Mouse (Mus musculus) liver, embryonic 13.5 days (tissue): Measurements from ENCODE around the gene Vsx1. TPM values are rescaled to one million over a fixed set of nuclear protein-coding genes. Genes with fewer than 3 reads are reported as not detected.

Experiments used
- ATAC-seq: fragments of 200-750 bp; cut with Nextera tagmentation; 2 replicates; pipeline ENCODE4 v1.8.0; 2017; ENCODE audit warnings: low read depth, mild to moderate bottlenecking, moderate number of reproducible peaks, moderate library complexity
- DNase-seq: peaks from one replicate; pipeline ENCODE4 v3.0.0; 2022
- H3K27ac ChIP-seq: fragments of 300-500 bp; sonication (generic); 2 replicates; pipeline ENCODE4 v1.5.1; 2015; ENCODE audit warnings: moderate library complexity, mild to moderate bottlenecking, inconsistent platforms
- H3K27me3 ChIP-seq: fragments of 300-500 bp; sonication (generic); 2 replicates; pipeline ENCODE4 v1.6.1; 2015; ENCODE audit warnings: mild to moderate bottlenecking, inconsistent platforms
- H3K36me3 ChIP-seq: fragments of 300-500 bp; sonication (generic); 2 replicates; pipeline ENCODE4 v1.6.1; 2015; ENCODE audit warnings: mild to moderate bottlenecking, inconsistent platforms
- H3K4me1 ChIP-seq: fragments of 300-500 bp; sonication (generic); replicated peaks from 2 replicates; pipeline ENCODE4 v1.6.1; 2015; ENCODE audit warnings: inconsistent platforms
- H3K4me2 ChIP-seq: fragments of 300-500 bp; sonication (generic); 2 replicates; pipeline ENCODE4 v1.6.1; 2015; ENCODE audit warnings: inconsistent platforms, mild to moderate bottlenecking, moderate library complexity
- H3K4me3 ChIP-seq: fragments of 300-500 bp; sonication (generic); replicated peaks from 2 replicates; pipeline ENCODE4 v1.5.1; 2015; ENCODE audit warnings: mild to moderate bottlenecking, inconsistent platforms
- H3K9ac ChIP-seq: fragments of 300-500 bp; sonication (generic); 2 replicates; pipeline ENCODE4 v1.6.1; 2015; ENCODE audit warnings: mild to moderate bottlenecking, inconsistent platforms
- H3K9me3 ChIP-seq: fragments of 300-500 bp; sonication (generic); replicated peaks from 2 replicates; pipeline ENCODE4 v1.6.1; 2016; ENCODE audit warnings: inconsistent platforms
- WGBS: fragments of 180-500 bp; shearing (Covaris S2); methylation state at CpG from one replicate; pipeline ENCODE4 v1.1.7; 2015; ENCODE audit not compliant: insufficient replicate concordance; 5-methylcytosine and 5-hydroxymethylcytosine counted together
- polyA plus RNA-seq: library from polyadenylated mRNA; unstranded; fragments of >200 nt; fragmentation: Nextera tagmentation; extraction: Ambion mirVana; gene quantifications from 2 replicates; pipeline ENCODE4 v1.2.1, GENCODE M21; 2015

Vsx1 gene
- polyA plus RNA-seq, 1 experiment from 2014 or later: not detected

GRCm38 (mm10) chr2:150667065-150667819, 21.9 kb downstream of the Vsx1 start:
- no peaks in the 10 kb centered on the region for H3K9me3 ChIP-seq
- H3K36me3 ChIP-seq: peaks cover 5% of the 10 kb centered on the region
- H3K4me1 ChIP-seq: peaks cover 90% of the 10 kb centered on the region
- under 1% methylated on average over 17 of the region's 17 CpGs for WGBS
- peak overlapping the region; percentile 85 for H3K4me3 ChIP-seq
- peak overlapping the region; percentile 98 for H3K27ac ChIP-seq
- ATAC-seq: peak; percentile 51
- no peaks in the 10 kb centered on the region for H3K27me3 ChIP-seq
- DNase-seq: peak; percentile 62
- peak overlapping the region; percentile 97 for H3K4me2 ChIP-seq
- H3K9ac ChIP-seq: peak overlapping the region; percentile 90

GRCm38 (mm10) chr2:150666723-150667064, 22.5 kb downstream of the Vsx1 start:
- H3K4me3 ChIP-seq: peak overlapping the region; percentile 85
- peak overlapping the region; percentile 97 for H3K4me2 ChIP-seq
- H3K9me3 ChIP-seq: no peaks in the 10 kb centered on the region
- H3K4me1 ChIP-seq: peaks cover 91% of the 10 kb centered on the region
- H3K36me3 ChIP-seq: peaks cover 8% of the 10 kb centered on the region
- H3K27ac ChIP-seq: peak overlapping the region; percentile 98
- no peak for ATAC-seq
- no peaks in the 10 kb centered on the region for H3K27me3 ChIP-seq
- no peak for DNase-seq
- WGBS: 23% methylated on average over 7 of the region's 7 CpGs
- H3K9ac ChIP-seq: peak overlapping the region; percentile 90

GRCm38 (mm10) chr2:150665534-150666451, 23.4 kb downstream of the Vsx1 start:
- H3K4me1 ChIP-seq: peaks cover 91% of the 10 kb centered on the region
- ATAC-seq (peak; percentile 74), DNase-seq (peak; percentile 76)
- WGBS: 10% methylated on average over 10 of the region's 10 CpGs
- peak overlapping the region; percentile 98 for H3K27ac ChIP-seq
- H3K4me3 ChIP-seq: peak overlapping the region; percentile 85
- no peaks in the 10 kb centered on the region for H3K9me3 ChIP-seq
- no peaks in the 10 kb centered on the region for H3K27me3 ChIP-seq
- H3K9ac ChIP-seq: peak overlapping the region; percentile 68
- H3K36me3 ChIP-seq: peaks cover 16% of the 10 kb centered on the region
- peak overlapping the region; percentile 97 for H3K4me2 ChIP-seq

GRCm38 (mm10) chr2:150665006-150665405, 24.2 kb downstream of the Vsx1 start:
- peaks cover 22% of the 10 kb centered on the region for H3K36me3 ChIP-seq
- H3K9me3 ChIP-seq: no peaks in the 10 kb centered on the region
- H3K27ac ChIP-seq: peak overlapping the region; percentile 98
- DNase-seq (peak; percentile 24), ATAC-seq (no peak)
- no peaks in the 10 kb centered on the region for H3K27me3 ChIP-seq
- H3K9ac ChIP-seq: peak overlapping the region; percentile 68
- H3K4me1 ChIP-seq: peaks cover 92% of the 10 kb centered on the region
- peak overlapping the region; percentile 85 for H3K4me3 ChIP-seq
- peak overlapping the region; percentile 97 for H3K4me2 ChIP-seq
- WGBS: 12% methylated on average over 2 of the region's 2 CpGs

GRCm38 (mm10) chr2:150664152-150664920, 24.8 kb downstream of the Vsx1 start:
- peak; percentile 32 for DNase-seq

GRCm38 (mm10) chr2:150663255-150663654, 25.9 kb downstream of the Vsx1 start:
- Histone ChIP-seq H3K27me3 (no peaks in the 10 kb centered on the region), H3K4me3 (no peak overlapping the region), H3K9me3 (no peaks in the 10 kb centered on the region), H3K9ac (peak overlapping the region; percentile 68; the same call in 1 of the 2 replicates), H3K4me2 (peak overlapping the region; percentile 97), H3K36me3 (peaks cover 39% of the 10 kb centered on the region), H3K4me1 (peaks cover 79% of the 10 kb centered on the region), H3K27ac (peak overlapping the region; percentile 98)
- ATAC-seq (no peak), DNase-seq (no peak)
- WGBS: 60% methylated on average over 9 of the region's 9 CpGs

More at GRCm38 (mm10) chr2:150664152-150664920, 24.8 kb downstream of the Vsx1 start:
- H3K27me3 ChIP-seq: no peaks in the 10 kb centered on the region
- H3K36me3 ChIP-seq: peaks cover 29% of the 10 kb centered on the region
- H3K27ac ChIP-seq: peak overlapping the region; percentile 98
- H3K4me1 ChIP-seq: peaks cover 90% of the 10 kb centered on the region
- peak; percentile 30 for ATAC-seq
- H3K9me3 ChIP-seq: no peaks in the 10 kb centered on the region
- H3K4me3 ChIP-seq: peak overlapping the region; percentile 85
- peak overlapping the region; percentile 68 for H3K9ac ChIP-seq
- peak overlapping the region; percentile 97 for H3K4me2 ChIP-seq
- 51% methylated on average over 5 of the region's 5 CpGs for WGBS

GRCm38 (mm10) chr2:150662007-150662406, 27.2 kb downstream of the Vsx1 start:
- H3K9me3 ChIP-seq: no peaks in the 10 kb centered on the region
- 0 out of 2 replicates have a peak overlapping the region, but pooled peaks have one; percentile 10 for H3K27ac ChIP-seq
- H3K4me2 ChIP-seq: no peak overlapping the region
- 73% methylated on average over 2 of the region's 2 CpGs for WGBS
- H3K4me1 ChIP-seq: peaks cover 76% of the 10 kb centered on the region
- no peaks in the 10 kb centered on the region for H3K27me3 ChIP-seq
- H3K9ac ChIP-seq: no peak overlapping the region; the same call in 1 of the 2 replicates
- ATAC-seq (no peak), DNase-seq (no peak)
- no peak overlapping the region for H3K4me3 ChIP-seq
- H3K36me3 ChIP-seq: peaks cover 50% of the 10 kb centered on the region

- 0 out of 2 replicates have a peak overlapping the region, but pooled peaks have one; percentile 18 for H3K9ac ChIP-seq
- peaks cover 62% of the 10 kb centered on the region for H3K36me3 ChIP-seq
- ATAC-seq (no peak), DNase-seq (no peak)
- H3K4me2 ChIP-seq: no peak overlapping the region
- no peaks in the 10 kb centered on the region for H3K27me3 ChIP-seq
- H3K4me3 ChIP-seq: no peak overlapping the region
- 73% methylated on average over 5 of the region's 5 CpGs for whole genome bisulfite sequencing
- no peak overlapping the region for H3K27ac ChIP-seq
- peaks cover 74% of the 10 kb centered on the region for H3K4me1 ChIP-seq
- no peaks in the 10 kb centered on the region for H3K9me3 ChIP-seq
These were observed 28.3 kb downstream of the Vsx1 start for GRCm38 (mm10) chr2:150660668-150661451.

- H3K4me3 ChIP-seq: no peak overlapping the region
- ATAC-seq: no peak
- H3K9me3 ChIP-seq: no peaks in the 10 kb centered on the region
- H3K27ac ChIP-seq: no peak overlapping the region
- peaks cover 68% of the 10 kb centered on the region for H3K36me3 ChIP-seq
- H3K4me2 ChIP-seq: no peak overlapping the region
- no peaks in the 10 kb centered on the region for H3K27me3 ChIP-seq
- no peak overlapping the region for H3K9ac ChIP-seq
- H3K4me1 ChIP-seq: peaks cover 66% of the 10 kb centered on the region
- WGBS: 62% methylated on average over 4 of the region's 4 CpGs
- no peak for DNase-seq
These were observed 29.1 kb downstream of the Vsx1 start for GRCm38 (mm10) chr2:150660049-150660448.
